Mouse (Mus musculus): ENCODE data around the gene Rundc3a. TPM values are rescaled to one million over a fixed set of nuclear protein-coding genes. Genes with fewer than 3 reads are reported as not detected.

The Rundc3a gene
- total RNA-seq, 2 experiments from 2014 or later = 0.29 to 0.32 TPM

DNA sequence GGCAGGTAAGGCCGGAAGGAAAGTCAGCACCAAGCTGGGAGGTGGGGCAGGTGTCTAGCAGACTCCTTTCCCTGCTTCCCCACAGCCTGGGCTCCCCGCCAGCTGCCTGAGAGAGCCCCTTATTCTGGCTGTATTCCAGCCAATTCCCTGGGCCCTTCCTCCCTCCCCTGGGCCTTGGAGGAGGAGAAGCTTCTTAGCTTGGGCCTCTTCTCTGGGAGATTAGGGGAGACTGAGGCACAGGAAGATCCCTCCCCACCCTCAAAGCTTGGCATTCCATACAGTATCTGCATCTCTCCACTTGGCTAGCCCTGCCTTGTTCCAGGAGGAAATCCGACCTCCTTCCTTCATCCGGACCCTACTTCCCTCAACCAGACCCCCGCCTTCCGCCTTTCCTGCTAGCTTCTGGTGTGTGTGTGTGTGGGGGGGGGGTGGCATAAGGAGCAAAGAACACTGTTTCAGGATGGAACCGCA, 52.7 kb downstream of the Rundc3a start:
- DNase-seq = peak in 1 of 2 experiments; percentile 72
- intact Hi-C loops (cut with DNase I) = no loop called here

DNA sequence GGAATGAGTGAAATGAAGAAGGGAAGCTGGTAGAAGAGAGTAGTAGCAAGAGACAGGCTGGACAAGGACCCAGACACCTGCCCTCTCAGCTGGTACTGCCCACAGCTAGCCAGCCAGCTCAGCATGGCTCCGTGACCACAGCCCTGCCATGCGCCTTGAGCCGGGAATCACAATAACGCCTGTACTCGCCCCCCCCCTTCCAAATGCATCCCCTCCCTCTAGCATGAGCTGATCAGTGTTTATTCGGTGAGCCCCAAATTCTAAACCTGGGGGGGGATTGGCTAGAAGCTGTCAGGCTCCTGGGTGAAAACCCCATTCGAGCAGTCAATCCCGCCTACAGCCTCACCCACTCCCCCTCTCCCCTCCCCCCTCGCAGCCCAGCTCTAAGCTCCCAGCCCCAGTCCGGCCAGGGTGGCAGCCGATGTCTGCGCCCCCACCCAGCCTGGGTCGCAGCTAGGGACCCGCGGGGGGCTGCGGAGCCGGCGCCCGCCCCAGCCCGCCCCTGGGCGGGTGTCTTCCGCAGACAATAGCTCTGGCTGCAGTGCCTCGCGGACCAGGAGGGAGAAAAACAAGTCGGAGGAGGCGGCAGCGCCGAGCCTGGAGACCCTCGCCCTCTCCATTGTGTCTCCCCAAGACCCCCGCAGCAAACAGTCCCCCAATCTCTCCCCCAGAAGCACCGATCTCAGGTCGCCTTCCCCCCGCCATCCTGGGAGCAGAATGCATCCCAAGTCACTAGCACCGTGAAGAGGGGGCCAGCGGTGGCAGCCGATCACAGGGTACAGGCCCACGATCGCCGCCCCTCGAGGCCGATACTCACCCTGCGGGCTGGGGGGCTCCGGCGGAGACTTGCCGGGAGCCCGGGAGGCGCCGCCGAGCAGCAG, 53.6 kb downstream of the Rundc3a start:
- DNase-seq = peak in 1 of 2 experiments; percentile 54
- intact Hi-C loops (cut with DNase I) = no loop called here

DNA sequence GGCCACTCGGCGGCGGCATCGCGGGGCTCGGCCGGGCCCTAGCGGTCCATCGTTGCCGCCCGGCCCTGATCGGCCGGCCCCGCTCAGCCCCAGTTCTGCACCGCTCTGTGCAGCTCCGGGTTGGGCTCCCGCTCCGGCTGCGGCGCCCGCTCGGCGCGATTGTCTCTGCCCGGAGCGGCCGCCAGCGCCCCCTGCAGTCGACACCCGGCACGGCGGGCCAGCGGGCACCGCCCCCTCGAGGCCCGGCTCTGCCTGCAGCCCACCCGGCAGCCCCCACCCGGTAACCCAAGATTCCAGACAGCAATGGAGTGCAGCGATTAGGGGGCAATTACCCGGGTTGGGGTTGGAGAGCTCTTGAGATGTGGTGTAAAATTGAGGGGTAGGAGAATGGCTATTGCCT, 54.3 kb downstream of the Rundc3a start, which contains the start of gene Fam171a2:
Gene Fam171a2 (minus strand): TSS at position 186 of the 400 bp plus-strand sequence.
- peak; percentile 84 to 86 for DNase-seq
- intact Hi-C loops (cut with DNase I) = no loop called here

DNA sequence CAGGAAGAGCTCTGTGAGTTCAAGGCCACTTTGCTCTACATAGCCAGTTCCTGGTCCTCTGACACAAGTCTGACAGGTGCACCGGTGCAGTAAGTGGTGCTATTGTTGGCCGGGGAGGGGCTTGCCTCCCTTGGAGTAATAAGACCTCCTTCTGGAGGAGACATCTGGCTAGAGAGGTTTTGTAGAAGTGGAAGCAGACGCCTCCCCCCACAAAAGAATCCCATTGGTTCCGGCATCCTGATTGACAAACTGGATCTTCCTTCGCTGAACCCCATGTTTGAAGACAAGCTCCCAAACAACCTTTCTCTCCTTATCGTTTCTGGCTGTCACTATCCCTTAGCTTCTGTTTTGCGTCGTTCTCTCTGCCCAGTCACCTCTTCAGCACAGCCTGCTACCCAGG, 55.1 kb downstream of the Rundc3a start:
- intact Hi-C loops (cut with DNase I) = no loop called here
- no peak for DNase-seq

DNA sequence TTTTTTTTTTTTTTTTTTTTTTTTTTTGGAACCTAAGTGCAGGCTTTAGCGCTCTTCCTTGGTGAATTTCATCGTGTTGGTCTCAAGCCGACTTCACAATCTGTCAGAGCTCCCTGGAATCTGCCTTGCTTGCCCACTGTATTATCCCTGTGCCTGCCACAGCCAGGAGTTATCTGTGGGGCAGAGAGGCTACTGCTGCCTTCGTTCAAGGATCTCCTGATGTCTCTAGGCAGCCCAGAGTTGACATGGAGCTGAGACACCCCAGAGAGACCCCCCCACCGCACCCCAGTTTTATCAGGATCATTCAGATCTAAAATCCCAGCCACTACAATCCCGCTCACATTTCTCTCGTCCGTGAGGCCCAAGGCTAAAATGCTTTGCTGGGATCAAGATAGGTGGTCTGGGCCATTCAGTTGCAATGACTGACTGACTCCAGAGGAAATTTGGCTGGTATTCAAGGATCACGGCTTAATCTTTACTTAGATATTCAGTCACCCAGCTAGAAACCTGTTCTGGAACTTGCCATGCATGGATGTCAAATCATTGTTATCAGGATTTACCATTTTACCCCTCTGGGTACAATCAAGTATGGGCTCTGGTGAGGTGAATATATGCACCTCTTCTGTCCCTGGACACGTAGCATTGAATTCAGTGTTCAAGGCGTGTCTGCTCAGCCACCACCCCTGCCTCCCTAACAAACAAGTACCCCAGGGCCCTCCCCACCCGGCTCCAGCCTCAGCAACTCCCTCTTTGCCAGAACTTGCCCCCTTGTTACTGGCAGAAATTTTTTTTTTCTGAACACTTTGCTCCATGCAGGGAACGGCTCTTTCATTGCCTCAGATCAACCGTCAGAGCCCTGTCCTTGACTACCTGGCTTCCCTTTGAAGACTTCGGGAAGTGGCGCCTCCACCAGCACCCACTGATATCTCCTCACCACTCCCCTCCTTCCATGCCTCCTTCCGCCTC, 56.1 kb downstream of the Rundc3a start:
- DNase-seq = no peak

More for the DNA sequence above, 56.1 kb downstream of the Rundc3a start:
- intact Hi-C loops (cut with DNase I) = no loop called here

Small RNAs within 50 kb of the gene (microRNA-seq; reads per million reads assigned to microRNA genes)
- gene Mir6930 = 0.35 to 0.71 reads per million in 2 experiments

Other genes starting within 250 kb of the Rundc3a start
- gene Nags, start 247.9 kb upstream of the Rundc3a start, total RNA-seq (2021) = under 1 TPM in 1 of 2 experiments, not detected in 1; 0.12 TPM
- 10 to 100 TPM; 13.7 to 14.7 TPM for gene Tmem101, start 237.0 kb upstream of the Rundc3a start, total RNA-seq (2021)
- 10 to 100 TPM; 58.5 to 61.4 TPM for gene Lsm12, start 208.1 kb upstream of the Rundc3a start, total RNA-seq (2021)
- gene G6pc3, start 203.8 kb upstream of the Rundc3a start, total RNA-seq (2021) = 10 to 100 TPM; 37.9 to 38.1 TPM
- gene Hdac5, start 163.2 kb upstream of the Rundc3a start, total RNA-seq (2021) = 100 to 1,000 TPM; 106 to 139 TPM
- 1 to 10 TPM; 1.7 to 1.8 TPM for gene BC030867, start 144.5 kb upstream of the Rundc3a start, total RNA-seq (2021)
- gene Asb16, start 124.7 kb upstream of the Rundc3a start, total RNA-seq (2021) = under 1 TPM; 0.52 to 0.69 TPM
- gene Tmub2, start 108.5 kb upstream of the Rundc3a start, total RNA-seq (2021) = 10 to 100 TPM; 29.0 to 31.1 TPM
- 10 to 100 TPM; 34.1 to 38.3 TPM for gene Atxn7l3, start 96.8 kb upstream of the Rundc3a start, total RNA-seq (2021)
- 10 to 100 TPM; 78.3 to 80.9 TPM for gene Ubtf, start 73.7 kb upstream of the Rundc3a start, total RNA-seq (2021)
- gene Slc4a1, start 27.2 kb upstream of the Rundc3a start, total RNA-seq (2021) = 10 to 100 TPM in 1 of 2 experiments, 1 to 10 TPM in 1; 3.5 to 13.0 TPM
- 100 to 1,000 TPM; 155 to 156 TPM for gene Slc25a39, start 14.5 kb downstream of the Rundc3a start, total RNA-seq (2021)
- gene Grn, start 36.9 kb downstream of the Rundc3a start, total RNA-seq (2021) = 100 to 1,000 TPM; 189 to 192 TPM
- 10 to 100 TPM; 20.0 to 23.8 TPM for gene Fam171a2, start 54.3 kb downstream of the Rundc3a start, total RNA-seq (2021)
- 1 to 10 TPM; 2.8 to 4.6 TPM for gene Itga2b, start 76.7 kb downstream of the Rundc3a start, total RNA-seq (2021)
- gene Gpatch8, start 163.0 kb downstream of the Rundc3a start, total RNA-seq (2021) = 10 to 100 TPM; 25.2 to 28.2 TPM
- gene Gm11627, start 186.1 kb downstream of the Rundc3a start, total RNA-seq (2021) = 1 to 10 TPM; 1.7 to 2.8 TPM
- gene Fzd2, start 211.0 kb downstream of the Rundc3a start, total RNA-seq (2021) = 10 to 100 TPM; 11.1 to 15.7 TPM

Measured in heart, postnatal 10 days (tissue).